Mouse (Mus musculus): ENCODE data around the gene Psmb9.

GRCm38 (mm10) chr17:34197904-34198520 is 10.4 kb upstream of the Psmb9 start:
- TF ChIP-seq CTCF (IDR thresholded peaks at IDR 0.05; ENCODE audit: low read depth), result no peak
- no peak for TF ChIP-seq EP300 (IDR thresholded peaks at IDR 0.05; ENCODE audit: low read depth)
